Mouse (Mus musculus) kidney, embryonic 16.5 days (tissue): Measurements from ENCODE around the gene Myrf. TPM values are rescaled to one million over a fixed set of nuclear protein-coding genes. Genes with fewer than 3 reads are reported as not detected.
"Not testable (repeated sequence)": the region's sequence is repeated elsewhere in the genome, so short reads cannot be mapped to it uniquely, and the experiment has no call there.

Experiments used
- ATAC-seq: fragments of 200-750 bp; cut with Nextera tagmentation; 2 replicates; pipeline ENCODE4 v1.8.0; 2017; ENCODE audit warnings: moderate TSS enrichment; ENCODE audit not compliant: low FRiP score, low TSS enrichment
- H3K27ac ChIP-seq: fragments of 300-500 bp; sonication (generic); 2 replicates; pipeline ENCODE4 v1.5.1; 2014; ENCODE audit warnings: low read length
- H3K27me3 ChIP-seq: fragments of 300-500 bp; sonication (generic); 2 replicates; pipeline ENCODE4 v1.6.1; 2014; ENCODE audit warnings: low read length, control low read depth, mixed read lengths; ENCODE audit not compliant: insufficient read depth
- H3K36me3 ChIP-seq: fragments of 300-500 bp; sonication (generic); 2 replicates; pipeline ENCODE4 v1.6.1; 2014; ENCODE audit warnings: low read length, control low read depth, mixed read lengths; ENCODE audit not compliant: insufficient read depth
- H3K4me1 ChIP-seq: fragments of 300-500 bp; sonication (generic); 2 replicates; pipeline ENCODE4 v1.6.1; 2014; ENCODE audit warnings: low read length, control low read depth, mixed read lengths; ENCODE audit not compliant: insufficient read depth
- H3K4me2 ChIP-seq: fragments of 300-500 bp; sonication (generic); replicated peaks from 2 replicates; pipeline ENCODE4 v1.6.1; 2014; ENCODE audit warnings: low read depth, low read length
- H3K4me3 ChIP-seq: fragments of 300-500 bp; sonication (generic); 2 replicates; pipeline ENCODE4 v1.5.1; 2014; ENCODE audit warnings: mild to moderate bottlenecking, low read length
- H3K9ac ChIP-seq: fragments of 300-500 bp; sonication (generic); replicated peaks from 2 replicates; pipeline ENCODE4 v1.6.1; 2014; ENCODE audit warnings: low read length
- H3K9me3 ChIP-seq: fragments of 300-500 bp; sonication (generic); 2 replicates; pipeline ENCODE4 v1.6.1; 2016; ENCODE audit warnings: low read length, control low read depth
- WGBS: fragments of 180-500 bp; shearing (Covaris S2); extraction: QIAGEN DNeasy Blood & Tissue Kit; methylation state at CpG from one replicate; pipeline ENCODE4 v1.1.7; 2014; 5-methylcytosine and 5-hydroxymethylcytosine counted together
- polyA plus RNA-seq: library from polyadenylated mRNA; unstranded; fragments of >200 nt; fragmentation: Nextera tagmentation; extraction: Ambion mirVana; gene quantifications from 2 replicates; pipeline ENCODE4 v1.2.1, GENCODE M21; 2015

Myrf gene
- polyA plus RNA-seq, 1 experiment from 2014 or later: 3.9 TPM

GRCm38 (mm10) chr19:10173844-10174539 is 66.6 kb downstream of the Myrf start:
- H3K9ac ChIP-seq: no peak overlapping the region
- no peaks in the 10 kb centered on the region for H3K9me3 ChIP-seq
- ATAC-seq: no peak
- peaks cover 7% of the 10 kb centered on the region for H3K4me1 ChIP-seq
- no peak overlapping the region for H3K4me2 ChIP-seq
- WGBS: 88% methylated on average over 7 of the region's 7 CpGs
- H3K36me3 ChIP-seq: no peaks in the 10 kb centered on the region
- no peak overlapping the region for H3K27ac ChIP-seq
- no peak overlapping the region for H3K4me3 ChIP-seq
- H3K27me3 ChIP-seq: no peaks in the 10 kb centered on the region

GRCm38 (mm10) chr19:10173116-10173718 is 67.3 kb downstream of the Myrf start:
- no peak for ATAC-seq
- 84% methylated on average over 5 of the region's 5 CpGs for WGBS
- no peaks in the 10 kb centered on the region for H3K9me3 ChIP-seq
- H3K4me2 ChIP-seq: no peak overlapping the region
- H3K4me1 ChIP-seq: peaks cover 7% of the 10 kb centered on the region
- no peak overlapping the region for H3K27ac ChIP-seq
- H3K4me3 ChIP-seq: no peak overlapping the region
- H3K9ac ChIP-seq: no peak overlapping the region
- no peaks in the 10 kb centered on the region for H3K36me3 ChIP-seq
- no peaks in the 10 kb centered on the region for H3K27me3 ChIP-seq

GRCm38 (mm10) chr19:10171846-10172245 is 68.7 kb downstream of the Myrf start:
- Histone ChIP-seq H3K4me3 (no peak overlapping the region), H3K27me3 (no peaks in the 10 kb centered on the region), H3K36me3 (no peaks in the 10 kb centered on the region), H3K9me3 (no peaks in the 10 kb centered on the region), H3K9ac (no peak overlapping the region), H3K4me2 (no peak overlapping the region), H3K4me1 (peaks cover 5% of the 10 kb centered on the region), H3K27ac (no peak overlapping the region)
- ATAC-seq: no peak

GRCm38 (mm10) chr19:10171359-10171758 is 69.2 kb downstream of the Myrf start:
- Histone ChIP-seq H3K4me2 (no peak overlapping the region), H3K27ac (no peak overlapping the region), H3K27me3 (no peaks in the 10 kb centered on the region), H3K4me3 (no peak overlapping the region), H3K4me1 (peaks cover under 1% of the 10 kb centered on the region; the same call in 1 of the 2 replicates), H3K36me3 (no peaks in the 10 kb centered on the region), H3K9ac (no peak overlapping the region), H3K9me3 (no peaks in the 10 kb centered on the region)
- 61% methylated on average over 7 of the region's 7 CpGs for WGBS
- ATAC-seq: no peak

- 43% methylated on average over 1 of the region's 1 CpGs for WGBS
Measured at GRCm38 (mm10) chr19:10170466-10170865, 70.1 kb downstream of the Myrf start.

GRCm38 (mm10) chr19:10169692-10170330 is 70.7 kb downstream of the Myrf start:
- H3K4me2 ChIP-seq, H3K4me3 ChIP-seq, H3K9ac ChIP-seq, ATAC-seq, H3K27ac ChIP-seq, H3K36me3 ChIP-seq, H3K27me3 ChIP-seq, H3K9me3 ChIP-seq, H3K4me1 ChIP-seq: not testable (repeated sequence)
- 97% methylated on average over 3 of the region's 3 CpGs for WGBS

More at GRCm38 (mm10) chr19:10170466-10170865, 70.1 kb downstream of the Myrf start:
- Histone ChIP-seq H3K9ac (no peak overlapping the region), H3K36me3 (no peaks in the 10 kb centered on the region), H3K27ac (no peak overlapping the region), H3K9me3 (no peaks in the 10 kb centered on the region), H3K4me2 (no peak overlapping the region), H3K27me3 (no peaks in the 10 kb centered on the region), H3K4me1 (no peaks in the 10 kb centered on the region), H3K4me3 (no peak overlapping the region)
- no peak for ATAC-seq

GRCm38 (mm10) chr19:10169179-10169578 is 71.4 kb downstream of the Myrf start:
- H3K4me3 ChIP-seq: no peak overlapping the region
- H3K9me3 ChIP-seq: no peaks in the 10 kb centered on the region
- no peaks in the 10 kb centered on the region for H3K4me1 ChIP-seq
- no peak overlapping the region for H3K27ac ChIP-seq
- no peak overlapping the region for H3K4me2 ChIP-seq
- no peak overlapping the region for H3K9ac ChIP-seq
- no peaks in the 10 kb centered on the region for H3K27me3 ChIP-seq
- H3K36me3 ChIP-seq: no peaks in the 10 kb centered on the region
- ATAC-seq: no peak

GRCm38 (mm10) chr19:10168441-10168840 is 72.1 kb downstream of the Myrf start:
- Histone ChIP-seq H3K9ac (no peak overlapping the region), H3K4me3 (no peak overlapping the region), H3K4me2 (no peak overlapping the region), H3K9me3 (no peaks in the 10 kb centered on the region), H3K36me3 (no peaks in the 10 kb centered on the region), H3K27me3 (no peaks in the 10 kb centered on the region), H3K4me1 (no peaks in the 10 kb centered on the region), H3K27ac (no peak overlapping the region)
- no peak for ATAC-seq
- WGBS: 74% methylated on average over 3 of the region's 3 CpGs

GRCm38 (mm10) chr19:10167951-10168350 is 72.6 kb downstream of the Myrf start:
- no peaks in the 10 kb centered on the region for H3K27me3 ChIP-seq
- H3K4me3 ChIP-seq: no peak overlapping the region
- H3K4me1 ChIP-seq: no peaks in the 10 kb centered on the region
- H3K36me3 ChIP-seq: no peaks in the 10 kb centered on the region
- ATAC-seq: no peak
- H3K9ac ChIP-seq: no peak overlapping the region
- no peaks in the 10 kb centered on the region for H3K9me3 ChIP-seq
- no peak overlapping the region for H3K4me2 ChIP-seq
- 81% methylated on average over 1 of the region's 1 CpGs for WGBS
- H3K27ac ChIP-seq: no peak overlapping the region

GRCm38 (mm10) chr19:10167112-10167511 is 73.4 kb downstream of the Myrf start:
- H3K4me3 ChIP-seq: no peak overlapping the region
- H3K9ac ChIP-seq: no peak overlapping the region
- no peaks in the 10 kb centered on the region for H3K36me3 ChIP-seq
- ATAC-seq: no peak
- no peak overlapping the region for H3K27ac ChIP-seq
- H3K4me1 ChIP-seq: no peaks in the 10 kb centered on the region
- H3K4me2 ChIP-seq: no peak overlapping the region
- H3K27me3 ChIP-seq: no peaks in the 10 kb centered on the region
- 63% methylated on average over 4 of the region's 4 CpGs for WGBS
- H3K9me3 ChIP-seq: no peaks in the 10 kb centered on the region
